Mouse (Mus musculus): ENCODE results near the gene Lonrf2. TPM values are rescaled to one million over a fixed set of nuclear protein-coding genes. Genes with fewer than 3 reads are reported as not detected.

Lonrf2 gene
- total RNA-seq (2021), result 100 to 1,000 TPM; 104 to 107 TPM

GRCm38 (mm10) chr1:38836477-38836872, at the start of gene Lonrf2:
Lonrf2 (minus strand) TSS chr1:38836711.
- DNase-seq (ENCODE audit: extremely low spot score in 1 of 2, low spot score in 1 of 2), result peak; percentile 64

GRCm38 (mm10) chr1:38885956-38886355, 49.4 kb upstream of the Lonrf2 start:
- DNase-seq (ENCODE audit: extremely low spot score in 1 of 2, low spot score in 1 of 2), result no peak

GRCm38 (mm10) chr1:38883766-38884165, 47.3 kb upstream of the Lonrf2 start:
- no peak for DNase-seq (ENCODE audit: extremely low spot score in 1 of 2, low spot score in 1 of 2)

- no peak for DNase-seq (ENCODE audit: extremely low spot score in 1 of 2, low spot score in 1 of 2)
Observed at GRCm38 (mm10) chr1:38882746-38883145, 46.2 kb upstream of the Lonrf2 start.

GRCm38 (mm10) chr1:38881366-38881765, 44.9 kb upstream of the Lonrf2 start:
- no peak for DNase-seq (ENCODE audit: extremely low spot score in 1 of 2, low spot score in 1 of 2)

GRCm38 (mm10) chr1:38876671-38877382, 40.3 kb upstream of the Lonrf2 start:
- DNase-seq (ENCODE audit: extremely low spot score in 1 of 2, low spot score in 1 of 2), result no peak

- no peak for DNase-seq (ENCODE audit: extremely low spot score in 1 of 2, low spot score in 1 of 2)
Observed at GRCm38 (mm10) chr1:38873911-38874310, 37.4 kb upstream of the Lonrf2 start.

- no peak for DNase-seq (ENCODE audit: extremely low spot score in 1 of 2, low spot score in 1 of 2)
Observed at GRCm38 (mm10) chr1:38871834-38872233, 35.3 kb upstream of the Lonrf2 start.

GRCm38 (mm10) chr1:38869398-38870195, 33.1 kb upstream of the Lonrf2 start:
- no peak for DNase-seq (ENCODE audit: extremely low spot score in 1 of 2, low spot score in 1 of 2)

- no peak for DNase-seq (ENCODE audit: extremely low spot score in 1 of 2, low spot score in 1 of 2)
Observed at GRCm38 (mm10) chr1:38866242-38866641, 29.7 kb upstream of the Lonrf2 start.

GRCm38 (mm10) chr1:38864341-38864740, 27.8 kb upstream of the Lonrf2 start:
- no peak for DNase-seq (ENCODE audit: extremely low spot score in 1 of 2, low spot score in 1 of 2)

GRCm38 (mm10) chr1:38862213-38862612, 25.7 kb upstream of the Lonrf2 start:
- peak in 1 of 2 experiments; percentile 73 for DNase-seq (ENCODE audit: extremely low spot score in 1 of 2, low spot score in 1 of 2)

GRCm38 (mm10) chr1:38860867-38861524, 24.5 kb upstream of the Lonrf2 start:
- no peak for DNase-seq (ENCODE audit: extremely low spot score in 1 of 2, low spot score in 1 of 2)

GRCm38 (mm10) chr1:38860207-38860606, 23.7 kb upstream of the Lonrf2 start:
- no peak for DNase-seq (ENCODE audit: extremely low spot score in 1 of 2, low spot score in 1 of 2)

- DNase-seq (ENCODE audit: extremely low spot score in 1 of 2, low spot score in 1 of 2), result peak; percentile 66 to 92
Observed at GRCm38 (mm10) chr1:38856196-38856595, 19.7 kb upstream of the Lonrf2 start.

- no peak for DNase-seq (ENCODE audit: extremely low spot score in 1 of 2, low spot score in 1 of 2)
Observed at GRCm38 (mm10) chr1:38852250-38852649, 15.7 kb upstream of the Lonrf2 start.

- no peak for DNase-seq (ENCODE audit: extremely low spot score in 1 of 2, low spot score in 1 of 2)
Observed at GRCm38 (mm10) chr1:38850650-38851049, 14.1 kb upstream of the Lonrf2 start.

- no peak for DNase-seq (ENCODE audit: extremely low spot score in 1 of 2, low spot score in 1 of 2)
Observed at GRCm38 (mm10) chr1:38848451-38849289, 12.2 kb upstream of the Lonrf2 start.

- peak in 1 of 2 experiments; percentile 37 for DNase-seq (ENCODE audit: extremely low spot score in 1 of 2, low spot score in 1 of 2)
Observed at GRCm38 (mm10) chr1:38847975-38848374, 11.5 kb upstream of the Lonrf2 start.

- DNase-seq (ENCODE audit: extremely low spot score in 1 of 2, low spot score in 1 of 2), result no peak
Observed at GRCm38 (mm10) chr1:38843275-38843674, 6.8 kb upstream of the Lonrf2 start.
